Mouse (Mus musculus): ENCODE data around the gene Gpx1. TPM values are rescaled to one million over a fixed set of nuclear protein-coding genes. Genes with fewer than 3 reads are reported as not detected.

Gene Gpx1
- polyA plus RNA-seq, 1 experiment from 2014 or later, result 746 TPM

GRCm38 (mm10) chr9:108378234-108378633, 39.5 kb downstream of the Gpx1 start:
- Histone ChIP-seq H3K36me3 (peaks cover 86% of the 10 kb centered on the region), H3K27me3 (no peaks in the 10 kb centered on the region), H3K4me1 (replicated peaks) (0 out of 2 replicates have a peak, but pooled peaks cover 3% of the 10 kb centered on the region), H3K9ac (no peak overlapping the region), H3K4me2 (no peak overlapping the region), H3K27ac (no peak overlapping the region), H3K4me3 (no peak overlapping the region), H3K9me3 (replicated peaks) (no peaks in the 10 kb centered on the region)
- ATAC-seq (replicated peaks; ENCODE audit: insufficient number of reproducible peaks, insufficient read depth, low FRiP score, low read depth), result no peak
- WGBS, result 44% methylated on average over 9 of the region's 9 CpGs

GRCm38 (mm10) chr9:108378736-108379135, 40.0 kb downstream of the Gpx1 start:
- Histone ChIP-seq H3K4me3 (no peak overlapping the region), H3K27me3 (no peaks in the 10 kb centered on the region), H3K4me1 (replicated peaks) (0 out of 2 replicates have a peak, but pooled peaks cover 3% of the 10 kb centered on the region), H3K27ac (no peak overlapping the region), H3K4me2 (no peak overlapping the region), H3K9me3 (replicated peaks) (no peaks in the 10 kb centered on the region), H3K9ac (no peak overlapping the region), H3K36me3 (peaks cover 86% of the 10 kb centered on the region)
- 69% methylated on average over 5 of the region's 5 CpGs for WGBS
- no peak for ATAC-seq (replicated peaks; ENCODE audit: insufficient number of reproducible peaks, insufficient read depth, low FRiP score, low read depth)

GRCm38 (mm10) chr9:108379294-108379693, 40.6 kb downstream of the Gpx1 start:
- no peaks in the 10 kb centered on the region for H3K27me3 ChIP-seq
- no peak overlapping the region for H3K9ac ChIP-seq
- no peak for ATAC-seq (replicated peaks; ENCODE audit: insufficient number of reproducible peaks, insufficient read depth, low FRiP score, low read depth)
- no peaks in the 10 kb centered on the region for H3K9me3 ChIP-seq (replicated peaks)
- no peak overlapping the region for H3K27ac ChIP-seq
- 0 out of 2 replicates have a peak, but pooled peaks cover 3% of the 10 kb centered on the region for H3K4me1 ChIP-seq (replicated peaks)
- no peak overlapping the region for H3K4me2 ChIP-seq
- WGBS, result 70% methylated on average over 4 of the region's 4 CpGs
- no peak overlapping the region for H3K4me3 ChIP-seq
- peaks cover 86% of the 10 kb centered on the region for H3K36me3 ChIP-seq

GRCm38 (mm10) chr9:108381382-108381781, 42.7 kb downstream of the Gpx1 start:
- 89% methylated on average over 9 of the region's 9 CpGs for WGBS
- no peak overlapping the region for H3K4me3 ChIP-seq
- peaks cover 86% of the 10 kb centered on the region for H3K36me3 ChIP-seq
- no peak overlapping the region for H3K4me2 ChIP-seq
- no peak overlapping the region for H3K27ac ChIP-seq
- no peaks in the 10 kb centered on the region for H3K9me3 ChIP-seq (replicated peaks)
- H3K4me1 ChIP-seq (replicated peaks), result 0 out of 2 replicates have a peak, but pooled peaks cover 3% of the 10 kb centered on the region
- H3K9ac ChIP-seq, result no peak overlapping the region
- H3K27me3 ChIP-seq, result no peaks in the 10 kb centered on the region
- ATAC-seq (replicated peaks; ENCODE audit: insufficient number of reproducible peaks, insufficient read depth, low FRiP score, low read depth), result no peak

- Histone ChIP-seq H3K9me3 (replicated peaks) (no peaks in the 10 kb centered on the region), H3K9ac (no peak overlapping the region), H3K4me3 (no peak overlapping the region), H3K4me1 (replicated peaks) (no peaks in the 10 kb centered on the region), H3K27me3 (no peaks in the 10 kb centered on the region), H3K27ac (no peak overlapping the region), H3K36me3 (peaks cover 87% of the 10 kb centered on the region), H3K4me2 (no peak overlapping the region)
- 74% methylated on average over 7 of the region's 7 CpGs for WGBS
- no peak for ATAC-seq (replicated peaks; ENCODE audit: insufficient number of reproducible peaks, insufficient read depth, low FRiP score, low read depth)
Observed at GRCm38 (mm10) chr9:108385006-108385405, 46.3 kb downstream of the Gpx1 start.

GRCm38 (mm10) chr9:108386816-108387215, 48.1 kb downstream of the Gpx1 start:
- Histone ChIP-seq H3K9ac (no peak overlapping the region), H3K4me3 (no peak overlapping the region), H3K4me2 (no peak overlapping the region), H3K27me3 (no peaks in the 10 kb centered on the region), H3K4me1 (replicated peaks) (no peaks in the 10 kb centered on the region), H3K36me3 (peaks cover 80% of the 10 kb centered on the region), H3K9me3 (replicated peaks) (no peaks in the 10 kb centered on the region), H3K27ac (no peak overlapping the region)
- no peak for ATAC-seq (replicated peaks; ENCODE audit: insufficient number of reproducible peaks, insufficient read depth, low FRiP score, low read depth)
- 78% methylated on average over 4 of the region's 4 CpGs for WGBS

- no peak for ATAC-seq (replicated peaks; ENCODE audit: insufficient number of reproducible peaks, insufficient read depth, low FRiP score, low read depth)
- Histone ChIP-seq H3K4me3 (no peak overlapping the region), H3K36me3 (peaks cover 81% of the 10 kb centered on the region), H3K27ac (no peak overlapping the region), H3K9me3 (replicated peaks) (no peaks in the 10 kb centered on the region), H3K27me3 (no peaks in the 10 kb centered on the region), H3K4me1 (replicated peaks) (no peaks in the 10 kb centered on the region), H3K9ac (no peak overlapping the region), H3K4me2 (no peak overlapping the region)
- WGBS, result 88% methylated on average over 10 of the region's 10 CpGs
Observed at GRCm38 (mm10) chr9:108388601-108389000, 49.9 kb downstream of the Gpx1 start.

- Histone ChIP-seq H3K4me1 (replicated peaks) (no peaks in the 10 kb centered on the region), H3K9me3 (replicated peaks) (no peaks in the 10 kb centered on the region), H3K27me3 (no peaks in the 10 kb centered on the region), H3K9ac (no peak overlapping the region), H3K36me3 (peaks cover 80% of the 10 kb centered on the region), H3K27ac (no peak overlapping the region), H3K4me2 (no peak overlapping the region), H3K4me3 (no peak overlapping the region)
- WGBS, result 78% methylated on average over 6 of the region's 6 CpGs
- no peak for ATAC-seq (replicated peaks; ENCODE audit: insufficient number of reproducible peaks, insufficient read depth, low FRiP score, low read depth)
Observed at GRCm38 (mm10) chr9:108389220-108389619, 50.5 kb downstream of the Gpx1 start.

Other genes starting within 250 kb of the Gpx1 start
- 46.4 and 65.9 TPM in 2 replicates for gene Apeh, start 244.3 kb upstream of the Gpx1 start, polyA plus RNA-seq (2015; fragmentation: Nextera tagmentation; extraction: Ambion mirVana)
- gene Bsn, start 148.5 kb upstream of the Gpx1 start, polyA plus RNA-seq (2015; fragmentation: Nextera tagmentation; extraction: Ambion mirVana), result 0.13 and 0.84 TPM in 2 replicates
- gene Dag1, start 74.9 kb upstream of the Gpx1 start, polyA plus RNA-seq (2015; fragmentation: Nextera tagmentation; extraction: Ambion mirVana), result 128 and 143 TPM in 2 replicates
- 23.9 and 29.0 TPM in 2 replicates for gene Nicn1, start 48.5 kb upstream of the Gpx1 start, polyA plus RNA-seq (2015; fragmentation: Nextera tagmentation; extraction: Ambion mirVana)
- gene Amt, start 42.0 kb upstream of the Gpx1 start, polyA plus RNA-seq (2015; fragmentation: Nextera tagmentation; extraction: Ambion mirVana), result 8.2 and 9.1 TPM in 2 replicates
- gene Rhoa, start 32.8 kb upstream of the Gpx1 start, polyA plus RNA-seq (2015; fragmentation: Nextera tagmentation; extraction: Ambion mirVana), result 356 and 369 TPM in 2 replicates
- 31.6 and 34.9 TPM in 2 replicates for gene Tcta, start 32.7 kb upstream of the Gpx1 start, polyA plus RNA-seq (2015; fragmentation: Nextera tagmentation; extraction: Ambion mirVana)
- 68.3 and 88.0 TPM in 2 replicates for gene Usp4, start 8.9 kb downstream of the Gpx1 start, polyA plus RNA-seq (2015; fragmentation: Nextera tagmentation; extraction: Ambion mirVana)
- gene 1700102P08Rik, start 53.9 kb downstream of the Gpx1 start, polyA plus RNA-seq (2015; fragmentation: Nextera tagmentation; extraction: Ambion mirVana), result 0.38 and 0.53 TPM in 2 replicates
- 0.84 and 1.1 TPM in 2 replicates for gene Ccdc36, start 89.6 kb downstream of the Gpx1 start, polyA plus RNA-seq (2015; fragmentation: Nextera tagmentation; extraction: Ambion mirVana)
- not detected in 2 replicates for gene BC048562, start 97.6 kb downstream of the Gpx1 start, polyA plus RNA-seq (2015; fragmentation: Nextera tagmentation; extraction: Ambion mirVana)
- 32.2 and 42.1 TPM in 2 replicates for gene Ccdc71, start 121.6 kb downstream of the Gpx1 start, polyA plus RNA-seq (2015; fragmentation: Nextera tagmentation; extraction: Ambion mirVana)
- 95.7 and 103 TPM in 2 replicates for gene Klhdc8b, start 122.7 kb downstream of the Gpx1 start, polyA plus RNA-seq (2015; fragmentation: Nextera tagmentation; extraction: Ambion mirVana)
- gene Lamb2, start 140.8 kb downstream of the Gpx1 start, polyA plus RNA-seq (2015; fragmentation: Nextera tagmentation; extraction: Ambion mirVana), result 55.5 and 64.2 TPM in 2 replicates
- 51.5 and 68.5 TPM in 2 replicates for gene Usp19, start 151.7 kb downstream of the Gpx1 start, polyA plus RNA-seq (2015; fragmentation: Nextera tagmentation; extraction: Ambion mirVana)
- 49.4 and 67.5 TPM in 2 replicates for gene Qars, start 168.8 kb downstream of the Gpx1 start, polyA plus RNA-seq (2015; fragmentation: Nextera tagmentation; extraction: Ambion mirVana)
- 75.1 and 84.6 TPM in 2 replicates for gene Qrich1, start 177.9 kb downstream of the Gpx1 start, polyA plus RNA-seq (2015; fragmentation: Nextera tagmentation; extraction: Ambion mirVana)
- gene Impdh2, start 221.4 kb downstream of the Gpx1 start, polyA plus RNA-seq (2015; fragmentation: Nextera tagmentation; extraction: Ambion mirVana), result 81.6 and 97.3 TPM in 2 replicates
- 52.6 and 55.4 TPM in 2 replicates for gene Ndufaf3, start 228.5 kb downstream of the Gpx1 start, polyA plus RNA-seq (2015; fragmentation: Nextera tagmentation; extraction: Ambion mirVana)
- 66.8 and 103 TPM in 2 replicates for gene Dalrd3, start 231.0 kb downstream of the Gpx1 start, polyA plus RNA-seq (2015; fragmentation: Nextera tagmentation; extraction: Ambion mirVana)
- 42.5 and 68.5 TPM in 2 replicates for gene Wdr6, start 239.8 kb downstream of the Gpx1 start, polyA plus RNA-seq (2015; fragmentation: Nextera tagmentation; extraction: Ambion mirVana)

Data from heart, embryonic 15.5 days (tissue).